Mouse (Mus musculus) yolk sac, embryonic 10.5 days (tissue): Measurements from ENCODE around the gene Dock2.

Experiments used
- DNase-seq: peaks from one replicate; pipeline ENCODE4 v3.0.0-alpha.2; 2017; ENCODE audit warnings: low spot score

Gene Dock2

GRCm38 (mm10) chr11:34528006-34528405 is 255.7 kb downstream of the Dock2 start:
- DNase-seq = no peak

GRCm38 (mm10) chr11:34527238-34527637 is 256.5 kb downstream of the Dock2 start:
- DNase-seq = no peak

GRCm38 (mm10) chr11:34525096-34525891 is 258.4 kb downstream of the Dock2 start:
- no peak for DNase-seq

GRCm38 (mm10) chr11:34524586-34524985 is 259.1 kb downstream of the Dock2 start:
- no peak for DNase-seq

GRCm38 (mm10) chr11:34518566-34518965 is 265.1 kb downstream of the Dock2 start:
- DNase-seq = no peak

- DNase-seq = no peak
Measured at GRCm38 (mm10) chr11:34516971-34517370, 266.7 kb downstream of the Dock2 start.

- no peak for DNase-seq
Measured at GRCm38 (mm10) chr11:34515301-34515700, 268.4 kb downstream of the Dock2 start.

- DNase-seq = no peak
Measured at GRCm38 (mm10) chr11:34506390-34506789, 277.3 kb downstream of the Dock2 start.

- DNase-seq = no peak
Measured at GRCm38 (mm10) chr11:34499663-34500062, 284.0 kb downstream of the Dock2 start.

GRCm38 (mm10) chr11:34494682-34495081 is 289.0 kb downstream of the Dock2 start:
- DNase-seq = no peak

GRCm38 (mm10) chr11:34492986-34493385 is 290.7 kb downstream of the Dock2 start:
- DNase-seq = no peak

- DNase-seq = no peak
Measured at GRCm38 (mm10) chr11:34492223-34492622, 291.5 kb downstream of the Dock2 start.

GRCm38 (mm10) chr11:34489548-34489947 is 294.1 kb downstream of the Dock2 start:
- DNase-seq = no peak

GRCm38 (mm10) chr11:34479301-34479700 is 304.4 kb downstream of the Dock2 start:
- DNase-seq = no peak

- DNase-seq = no peak
Measured at GRCm38 (mm10) chr11:34469792-34470191, 313.9 kb downstream of the Dock2 start.

- no peak for DNase-seq
Measured at GRCm38 (mm10) chr11:34468571-34468970, 315.1 kb downstream of the Dock2 start.

GRCm38 (mm10) chr11:34467056-34467455 is 316.6 kb downstream of the Dock2 start:
- no peak for DNase-seq

GRCm38 (mm10) chr11:34449944-34450343 is 333.7 kb downstream of the Dock2 start:
- DNase-seq = no peak

- peak; percentile 7 for DNase-seq
Measured at GRCm38 (mm10) chr11:34447891-34448290, 335.8 kb downstream of the Dock2 start.

- DNase-seq = no peak
Measured at GRCm38 (mm10) chr11:34438429-34438828, 345.3 kb downstream of the Dock2 start.

- no peak for DNase-seq
Measured at GRCm38 (mm10) chr11:34437446-34437845, 346.2 kb downstream of the Dock2 start.

GRCm38 (mm10) chr11:34431978-34432377 is 351.7 kb downstream of the Dock2 start:
- DNase-seq = no peak

- no peak for DNase-seq
Measured at GRCm38 (mm10) chr11:34431371-34431770, 352.3 kb downstream of the Dock2 start.

GRCm38 (mm10) chr11:34430940-34431339 is 352.8 kb downstream of the Dock2 start:
- DNase-seq = no peak
